Mouse (Mus musculus) adrenal gland, postnatal 4 days (tissue): ENCODE measurements around the gene Vps52. TPM values are rescaled to one million over a fixed set of nuclear protein-coding genes. Genes with fewer than 3 reads are reported as not detected.
A peak's percentile ranks its signal among the peaks of the same experiment; 100 is the strongest.
"Not testable (repeated sequence)": the region's sequence is repeated elsewhere in the genome, so short reads cannot be mapped to it uniquely, and the experiment has no call there.

Source experiments
- DNase-seq, 2 experiments: peaks; one replicate each; pipeline ENCODE4 v3.0.0; 2021 to 2022; ENCODE audit warnings: low spot score in 2 of 2, mixed read lengths in 2 of 2
- total RNA-seq, 2 experiments: library from RNA; stranded (reverse); gene quantifications; 2 replicates each; pipeline ENCODE4 v1.2.3; 2021

Gene Vps52
- total RNA-seq, 2 experiments from 2014 or later: 62.8 to 72.5 TPM

- no peak for DNase-seq
These were observed 7.3 kb downstream of the Vps52 start for GRCm38 (mm10) chr17:33962876-33963275.

DNA sequence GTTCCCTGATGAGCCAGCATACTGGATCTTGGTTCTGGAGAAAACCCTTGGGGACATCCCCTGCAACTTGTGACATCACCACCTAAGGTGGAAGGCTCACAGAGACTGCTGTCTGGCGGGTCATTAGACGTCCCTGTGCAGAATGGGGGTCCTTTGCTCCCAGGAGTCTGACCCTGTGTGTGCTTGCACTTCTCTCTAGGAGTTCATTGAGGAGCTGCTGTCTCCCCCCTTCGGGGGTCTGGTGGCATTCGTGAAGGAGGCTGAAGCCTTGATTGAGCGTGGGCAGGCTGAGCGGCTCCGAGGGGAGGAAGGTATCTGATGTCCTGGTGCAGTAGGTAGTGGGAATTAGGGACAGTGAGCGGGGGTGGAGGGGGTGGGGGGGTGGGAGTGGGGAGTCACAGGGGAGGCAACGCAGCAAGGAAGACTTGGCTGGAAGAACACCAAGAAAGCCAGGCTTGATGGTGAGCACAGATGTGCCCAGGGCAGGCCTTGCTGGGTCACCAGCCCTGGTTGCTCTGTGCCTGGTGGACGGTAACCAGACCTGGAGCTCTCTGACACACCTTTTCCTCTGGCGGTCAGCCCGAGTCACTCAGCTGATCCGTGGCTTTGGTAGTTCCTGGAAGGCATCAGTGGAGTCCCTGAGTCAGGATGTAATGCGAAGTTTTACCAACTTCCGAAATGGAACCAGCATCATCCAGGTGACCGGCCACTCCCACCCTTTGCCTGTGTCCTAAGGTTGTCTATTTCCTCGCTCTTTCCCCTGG, 9.7 kb downstream of the Vps52 start:
- no peak for DNase-seq

GRCm38 (mm10) chr17:33965846-33966550, 10.4 kb downstream of the Vps52 start:
- no peak for DNase-seq

GRCm38 (mm10) chr17:33968489-33968888, 12.9 kb downstream of the Vps52 start:
- peak in 1 of 2 experiments; percentile 66 for DNase-seq

DNA sequence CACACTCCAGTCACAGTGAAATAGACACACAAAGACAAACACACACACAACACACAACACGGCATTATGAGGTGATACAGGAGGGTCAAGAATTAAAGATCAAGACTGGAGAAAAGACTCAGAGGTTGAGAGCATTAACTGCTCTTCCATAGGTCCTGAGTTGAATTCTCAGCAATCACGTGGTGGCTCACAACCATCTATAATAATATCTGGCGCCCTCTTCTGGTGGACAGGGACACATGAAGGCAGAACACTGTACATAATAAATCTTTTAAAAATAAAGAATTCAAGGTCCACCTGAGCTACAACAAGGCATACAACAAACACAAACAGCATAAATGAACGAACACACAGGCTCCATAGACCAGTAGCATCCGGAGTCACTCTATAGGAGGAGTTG, 13.3 kb downstream of the Vps52 start:
- no peak for DNase-seq

GRCm38 (mm10) chr17:33969394-33969793, 13.8 kb downstream of the Vps52 start:
- DNase-seq: no peak

DNA sequence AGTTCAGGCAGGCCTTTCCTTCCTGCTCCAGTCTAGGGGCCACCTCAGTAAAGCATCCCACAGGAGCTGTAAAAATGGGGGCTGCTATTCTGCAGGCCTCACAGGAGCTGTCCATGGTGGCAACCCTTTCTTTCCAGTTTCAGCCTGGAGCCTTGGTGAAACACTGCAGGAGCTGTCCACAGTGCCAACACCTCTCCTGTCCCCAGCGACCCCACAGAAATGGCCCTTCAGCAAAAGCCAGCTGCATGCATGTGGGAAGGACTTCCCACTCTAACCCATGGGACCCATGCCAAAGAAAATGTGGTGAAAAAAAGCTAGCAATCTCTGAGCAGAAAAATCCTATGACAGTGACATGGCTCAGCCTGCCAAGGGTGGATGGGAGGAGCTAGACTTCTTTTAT, 17.1 kb downstream of the Vps52 start:
- no peak for DNase-seq

- DNase-seq: no peak
These were observed 18.0 kb downstream of the Vps52 start for GRCm38 (mm10) chr17:33973572-33973971.

- DNase-seq: no peak
These were observed 22.4 kb downstream of the Vps52 start for GRCm38 (mm10) chr17:33977861-33978557.

DNA sequence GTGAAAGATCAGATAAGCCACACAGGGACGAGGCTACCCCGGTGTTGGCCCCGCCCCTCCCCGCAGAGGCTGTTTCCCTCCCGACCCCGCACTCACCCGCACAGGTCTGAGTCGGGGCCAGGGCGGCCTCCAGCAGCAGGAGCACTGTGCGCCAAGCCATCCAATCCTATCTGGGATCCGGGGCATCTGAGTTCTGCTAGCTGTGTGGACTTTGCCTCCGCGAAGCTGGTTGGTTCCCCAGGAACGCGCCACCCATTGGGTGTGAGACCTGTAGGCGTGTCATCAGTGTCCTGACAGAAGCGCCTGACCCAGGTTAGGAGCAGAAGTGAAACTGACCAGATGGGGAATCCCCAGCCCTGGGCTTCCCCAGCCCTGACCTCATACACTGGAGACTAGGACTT, 23.0 kb downstream of the Vps52 start:
- peak in 1 of 2 experiments; percentile 51 for DNase-seq

DNA sequence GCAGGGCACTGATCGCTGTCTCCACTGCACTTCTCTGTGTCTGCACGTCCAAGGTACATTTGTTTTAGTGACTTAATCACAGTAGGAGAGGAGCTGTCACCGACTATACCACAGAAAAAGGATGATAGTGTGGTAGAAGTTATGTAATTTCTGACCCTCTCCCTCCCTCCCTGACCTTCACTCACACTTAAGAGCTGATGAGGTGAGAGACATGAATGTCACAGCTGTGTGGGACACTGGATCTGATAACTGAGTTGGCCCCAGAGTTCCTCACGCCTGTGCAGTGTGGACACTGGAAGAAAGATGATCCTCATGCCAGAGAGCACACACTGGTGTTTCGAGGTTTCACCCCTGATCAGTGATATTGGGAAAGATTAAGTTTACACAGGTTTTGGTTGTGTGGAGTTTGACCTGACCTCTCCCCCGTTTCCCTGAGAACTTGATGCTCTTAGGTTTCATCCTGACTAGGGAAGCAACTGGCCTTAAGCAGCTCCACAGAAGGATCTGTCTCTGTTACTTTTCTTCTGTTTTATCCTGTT, 24.0 kb downstream of the Vps52 start:
- DNase-seq: no peak

GRCm38 (mm10) chr17:33980181-33981035, 24.8 kb downstream of the Vps52 start:
- no peak for DNase-seq

- DNase-seq: peak; percentile 40 to 72
These were observed 25.7 kb downstream of the Vps52 start for GRCm38 (mm10) chr17:33981192-33981909.

DNA sequence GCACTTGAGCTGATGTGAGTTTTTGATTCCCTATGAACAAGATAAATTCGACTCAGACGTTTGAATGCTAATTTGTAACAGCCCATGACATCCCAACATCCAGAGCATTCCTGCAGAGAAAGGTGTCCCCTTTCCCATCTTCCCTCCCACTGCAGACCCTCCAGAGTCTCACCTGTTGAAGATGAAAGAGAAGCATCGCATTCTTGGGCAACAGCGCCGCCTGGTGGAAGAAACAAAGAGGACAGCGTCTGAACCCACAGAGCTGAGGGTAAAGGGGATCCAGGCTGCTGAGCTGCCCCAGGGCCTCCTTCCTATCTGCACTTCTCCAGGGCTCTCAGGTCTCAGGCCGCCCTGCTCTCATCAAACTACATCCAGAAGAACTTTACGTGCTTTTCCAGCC, 26.5 kb downstream of the Vps52 start:
- not testable (repeated sequence) for DNase-seq

- DNase-seq: peak in 1 of 2 experiments; percentile 35
These were observed 36.4 kb downstream of the Vps52 start for GRCm38 (mm10) chr17:33991788-33992664.

GRCm38 (mm10) chr17:33994959-33995358, 39.3 kb downstream of the Vps52 start:
- DNase-seq: no peak

- no peak for DNase-seq
These were observed 40.0 kb downstream of the Vps52 start for GRCm38 (mm10) chr17:33995651-33996050.

DNA sequence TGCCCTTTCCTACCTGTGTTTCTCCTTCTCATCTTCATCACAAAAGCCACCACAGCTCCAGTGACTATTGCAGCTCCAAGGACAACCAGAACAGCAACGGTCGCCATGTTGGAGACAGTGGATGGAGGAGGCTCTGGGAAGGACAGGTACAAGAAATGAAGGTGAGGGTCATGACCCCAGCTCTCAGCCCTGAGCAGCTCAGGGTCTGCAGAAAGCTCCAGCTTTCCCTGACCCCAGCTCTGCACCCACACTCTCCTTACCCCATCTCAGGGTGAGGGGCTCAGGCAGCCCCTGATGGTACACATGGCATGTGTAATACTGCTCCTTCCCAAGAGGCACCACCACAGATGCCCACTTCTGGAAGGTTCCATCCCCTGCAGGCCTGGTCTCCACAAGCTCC, 41.4 kb downstream of the Vps52 start:
- not testable (repeated sequence) for DNase-seq

- not testable (repeated sequence) for DNase-seq
These were observed 43.1 kb downstream of the Vps52 start for GRCm38 (mm10) chr17:33998697-33999096.
